Mouse (Mus musculus): ENCODE data around the gene Camkk2. TPM values are rescaled to one million over a fixed set of nuclear protein-coding genes. Genes with fewer than 3 reads are reported as not detected.

The Camkk2 gene
- polyA plus RNA-seq, 1 experiment from 2014 or later, result 34.5 TPM

DNA sequence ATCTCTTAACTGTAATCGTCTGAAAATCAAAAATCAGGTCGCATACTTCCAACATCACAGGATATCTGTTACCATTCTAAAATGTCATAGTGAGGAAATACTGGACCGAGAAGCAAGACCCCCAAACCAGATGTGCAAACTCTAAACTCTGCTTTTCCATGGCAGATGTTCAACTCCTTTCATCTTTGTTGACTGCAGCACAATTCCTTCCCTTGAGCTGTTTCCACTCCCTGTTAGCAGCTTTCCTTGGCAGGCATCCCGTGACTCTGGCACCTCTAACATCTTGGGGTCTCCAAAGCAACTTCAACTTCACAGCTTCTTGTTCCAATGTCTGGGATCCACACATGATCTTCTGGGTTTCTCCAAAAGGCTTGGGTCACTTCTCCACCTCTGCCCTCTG is 91.8 kb downstream of the Camkk2 start:
- no peak overlapping the region for H3K27ac ChIP-seq
- no peaks in the 10 kb centered on the region for H3K4me1 ChIP-seq
- no peaks in the 10 kb centered on the region for H3K9me3 ChIP-seq
- no peak overlapping the region for H3K4me2 ChIP-seq
- WGBS, result 85% methylated on average over 4 of the region's 4 CpGs
- no peak overlapping the region for H3K4me3 ChIP-seq (replicated peaks)
- H3K36me3 ChIP-seq (replicated peaks), result no peaks in the 10 kb centered on the region
- H3K27me3 ChIP-seq, result no peaks in the 10 kb centered on the region
- ATAC-seq (ENCODE audit: low FRiP score), result no peak
- H3K9ac ChIP-seq, result no peak overlapping the region

DNA sequence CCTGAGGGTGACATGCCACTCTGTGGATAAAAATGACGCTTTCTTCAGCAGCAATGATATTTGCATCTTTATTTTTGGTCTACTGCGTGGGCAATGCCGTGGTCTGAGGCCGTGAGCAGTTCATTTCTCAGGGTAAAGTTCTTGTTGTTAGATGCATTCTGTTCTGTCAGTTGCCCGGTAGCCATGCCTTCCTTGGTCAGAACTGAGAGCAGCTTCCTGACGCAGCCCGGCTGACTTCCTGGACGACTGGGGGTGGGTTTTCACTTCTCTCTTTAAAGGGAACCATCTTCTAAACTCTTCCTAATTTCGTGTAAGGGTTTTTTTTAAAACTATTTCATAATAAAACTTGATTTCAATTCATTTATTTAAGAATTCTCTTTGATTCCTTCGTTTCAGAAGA is 95.3 kb downstream of the Camkk2 start:
- H3K9me3 ChIP-seq, result no peaks in the 10 kb centered on the region
- WGBS, result 83% methylated on average over 10 of the region's 10 CpGs
- H3K4me1 ChIP-seq, result no peaks in the 10 kb centered on the region
- H3K4me3 ChIP-seq (replicated peaks), result no peak overlapping the region
- H3K4me2 ChIP-seq, result no peak overlapping the region
- H3K27me3 ChIP-seq, result no peaks in the 10 kb centered on the region
- H3K36me3 ChIP-seq (replicated peaks), result no peaks in the 10 kb centered on the region
- H3K27ac ChIP-seq, result no peak overlapping the region
- no peak overlapping the region for H3K9ac ChIP-seq
- no peak for ATAC-seq (ENCODE audit: low FRiP score)

DNA sequence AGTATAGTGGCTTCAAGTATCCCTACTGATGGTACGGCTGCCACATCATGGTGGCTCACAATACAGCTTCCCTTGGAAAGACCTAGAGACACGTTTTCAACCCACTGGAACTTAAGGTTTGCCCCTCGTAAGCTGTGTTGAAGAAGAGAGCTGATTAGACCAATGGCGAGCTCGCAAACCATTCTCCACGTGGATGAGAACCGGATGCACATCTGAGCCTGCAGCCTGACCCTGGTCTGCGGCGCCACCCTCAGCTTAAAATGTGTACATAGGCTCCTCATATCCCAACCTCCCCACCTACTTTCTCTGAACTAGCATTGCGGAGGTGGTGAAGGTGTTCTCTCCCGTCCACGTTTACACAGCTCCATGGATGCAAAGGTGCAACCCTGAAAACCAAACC is 97.9 kb downstream of the Camkk2 start:
- Histone ChIP-seq H3K36me3 (replicated peaks) (no peaks in the 10 kb centered on the region), H3K9ac (no peak overlapping the region), H3K27me3 (no peaks in the 10 kb centered on the region), H3K4me1 (no peaks in the 10 kb centered on the region), H3K9me3 (no peaks in the 10 kb centered on the region), H3K4me3 (replicated peaks) (no peak overlapping the region), H3K27ac (no peak overlapping the region), H3K4me2 (no peak overlapping the region)
- ATAC-seq (ENCODE audit: low FRiP score), result no peak
- 86% methylated on average over 12 of the region's 12 CpGs for WGBS

Small RNAs within 50 kb of the gene (microRNA-seq; reads per million reads assigned to microRNA genes)
- not detected for gene Mir8115

Other genes with a start within 250 kb of the Camkk2 start
- 54.7 and 55.6 TPM in 2 replicates for gene Ift81, start 164.9 kb downstream of the Camkk2 start, polyA plus RNA-seq (2016; fragmentation: Nextera tagmentation; extraction: Ambion mirVana)
- gene P2rx7, start 135.5 kb downstream of the Camkk2 start, polyA plus RNA-seq (2016; fragmentation: Nextera tagmentation; extraction: Ambion mirVana), result 0.77 and 0.90 TPM in 2 replicates
- gene P2rx4, start 71.9 kb downstream of the Camkk2 start, polyA plus RNA-seq (2016; fragmentation: Nextera tagmentation; extraction: Ambion mirVana), result 5.6 and 6.6 TPM in 2 replicates
- gene Anapc5, start 41.9 kb upstream of the Camkk2 start, polyA plus RNA-seq (2016; fragmentation: Nextera tagmentation; extraction: Ambion mirVana), result 563 and 568 TPM in 2 replicates
- 44.1 and 50.1 TPM in 2 replicates for gene Rnf34, start 70.6 kb upstream of the Camkk2 start, polyA plus RNA-seq (2016; fragmentation: Nextera tagmentation; extraction: Ambion mirVana)
- 108 and 118 TPM in 2 replicates for gene Kdm2b, start 210.4 kb upstream of the Camkk2 start, polyA plus RNA-seq (2016; fragmentation: Nextera tagmentation; extraction: Ambion mirVana)
- 10.4 and 11.4 TPM in 2 replicates for gene Orai1, start 235.7 kb upstream of the Camkk2 start, polyA plus RNA-seq (2016; fragmentation: Nextera tagmentation; extraction: Ambion mirVana)

All from forebrain, embryonic 12.5 days (tissue).